Mouse (Mus musculus) kidney, adult 2 months (tissue): ENCODE measurements around the gene Dus4l.

Experiments
- CTCF ChIP-seq: fragments of 200-500 bp; conservative IDR thresholded peaks from 2 replicates; pipeline ENCODE4 v1.5.1; 2011; ENCODE audit warnings: low read depth, mild to moderate bottlenecking, control low read depth, low read length, moderate library complexity, mixed read lengths; ENCODE audit not compliant: insufficient read depth, insufficient read length
- POLR2A ChIP-seq: fragments of 200-500 bp; IDR thresholded peaks from one replicate; pipeline ENCODE4 v1.6.1; 2011; ENCODE audit warnings: low read depth, low read length, control low read depth

GRCm38 (mm10) chr12:31594296-31594695 lies 60.3 kb downstream of the Dus4l start:
- TF ChIP-seq CTCF: no peak
- TF ChIP-seq POLR2A: no peak
